Mouse (Mus musculus) lung, postnatal 0 days (tissue): ENCODE results near the gene Gm30083. TPM values are rescaled to one million over a fixed set of nuclear protein-coding genes. Genes with fewer than 3 reads are reported as not detected.

ENCODE experiments used
- ATAC-seq: fragments of 200-750 bp; cut with Nextera tagmentation; 2 replicates; pipeline ENCODE4 v1.8.0; 2017; ENCODE audit warnings: moderate library complexity
- DNase-seq: peaks from one replicate; pipeline ENCODE4 v3.0.0-alpha.2; 2016; ENCODE audit warnings: low spot score
- H3K27ac ChIP-seq: fragments of 300-500 bp; sonication (generic); 2 replicates; pipeline ENCODE4 v1.5.1; 2014; ENCODE audit warnings: antibody characterized with exemption, mild to moderate bottlenecking, low read length, mixed read lengths
- H3K27me3 ChIP-seq: fragments of 300-500 bp; sonication (generic); replicated peaks from 2 replicates; pipeline ENCODE4 v1.6.1; 2014; ENCODE audit warnings: low read length, mixed read lengths; ENCODE audit not compliant: insufficient read depth
- H3K36me3 ChIP-seq: fragments of 300-500 bp; sonication (generic); 2 replicates; pipeline ENCODE4 v1.6.1; 2014; ENCODE audit warnings: low read length, mixed read lengths; ENCODE audit not compliant: insufficient read depth
- H3K4me1 ChIP-seq: fragments of 300-500 bp; sonication (generic); 2 replicates; pipeline ENCODE4 v1.6.1; 2014; ENCODE audit warnings: antibody characterized with exemption, low read depth, low read length, mixed read lengths; ENCODE audit not compliant: insufficient read depth
- H3K4me2 ChIP-seq: fragments of 300-500 bp; sonication (generic); replicated peaks from 2 replicates; pipeline ENCODE4 v1.6.1; 2014; ENCODE audit warnings: low read depth, mild to moderate bottlenecking, low read length, moderate library complexity, mixed read lengths
- H3K4me3 ChIP-seq: fragments of 300-500 bp; sonication (generic); 2 replicates; pipeline ENCODE4 v1.5.1; 2014; ENCODE audit warnings: low read depth, low read length
- H3K9ac ChIP-seq: fragments of 300-500 bp; sonication (generic); replicated peaks from 2 replicates; pipeline ENCODE4 v1.6.1; 2014; ENCODE audit warnings: low read depth, mild to moderate bottlenecking
- H3K9me3 ChIP-seq: fragments of 300-500 bp; sonication (generic); 2 replicates; pipeline ENCODE4 v1.6.1; 2016; ENCODE audit warnings: low read length, mixed read lengths
- CTCF ChIP-seq: IDR thresholded peaks from 2 replicates; pipeline ENCODE4 v1.5.1; 2016; ENCODE audit warnings: antibody characterized with exemption, mild to moderate bottlenecking
- EP300 ChIP-seq: IDR thresholded peaks from 2 replicates; pipeline ENCODE4 v1.6.1; 2016; ENCODE audit warnings: antibody characterized with exemption, mild to moderate bottlenecking, control low read depth
- WGBS: fragments of 180-500 bp; shearing (Covaris S2); extraction: QIAGEN DNeasy Blood & Tissue Kit; methylation state at CpG from one replicate; pipeline ENCODE4 v1.1.7; 2014; 5-methylcytosine and 5-hydroxymethylcytosine counted together
- polyA plus RNA-seq: library from polyadenylated mRNA; unstranded; fragments of >200 nt; fragmentation: Nextera tagmentation; extraction: Ambion mirVana; gene quantifications from 2 replicates; pipeline ENCODE4 v1.2.1, GENCODE M21; 2015

Gm30083 gene
- not detected in 2 replicates for polyA plus RNA-seq

- Histone ChIP-seq H3K9ac (no peak within 1 kb of the TSS), H3K9me3 (no peaks in the 10 kb centered on the region), H3K36me3 (no peaks in the 10 kb centered on the region), H3K27me3 (no peaks in the 10 kb centered on the region), H3K27ac (no peak within 1 kb of the TSS), H3K4me1 (no peaks in the 10 kb centered on the region), H3K4me2 (no peak within 1 kb of the TSS), H3K4me3 (no peak within 1 kb of the TSS)
- DNase-seq, result no peak
- no peak for ATAC-seq
- WGBS, result 75% methylated on average over 3 of the region's 3 CpGs
- TF ChIP-seq EP300, result no peak
- no peak for TF ChIP-seq CTCF
Measured at GRCm38 (mm10) chr14:34015063-34015462, at the start of gene Gm30083. Gene Gm30083, minus strand, starts transcription at chr14:34015182.

- DNase-seq (no peak), ATAC-seq (no peak)
- no peak within 1 kb of the TSS for H3K4me2 ChIP-seq
- H3K27me3 ChIP-seq, result no peaks in the 10 kb centered on the region
- no peaks in the 10 kb centered on the region for H3K36me3 ChIP-seq
- H3K4me3 ChIP-seq, result no peak within 1 kb of the TSS
- no peak within 1 kb of the TSS for H3K27ac ChIP-seq
- no peaks in the 10 kb centered on the region for H3K9me3 ChIP-seq
- H3K9ac ChIP-seq, result no peak within 1 kb of the TSS
- WGBS, result 89% methylated on average over 6 of the region's 6 CpGs
- no peak for TF ChIP-seq CTCF
- no peak for TF ChIP-seq EP300
- no peaks in the 10 kb centered on the region for H3K4me1 ChIP-seq
Measured at GRCm38 (mm10) chr14:34052516-34052915, 37.5 kb upstream of the Gm30083 start, which contains the start of gene Antxrl. Gene Antxrl, plus strand, starts transcription at chr14:34052707.

- no peak for TF ChIP-seq EP300
- TF ChIP-seq CTCF, result no peak
Measured at GRCm38 (mm10) chr14:34050101-34050779, 35.3 kb upstream of the Gm30083 start.

GRCm38 (mm10) chr14:34043341-34043740 lies 28.4 kb upstream of the Gm30083 start:
- Histone ChIP-seq H3K4me1 (no peaks in the 10 kb centered on the region), H3K4me3 (no peak overlapping the region), H3K36me3 (no peaks in the 10 kb centered on the region), H3K9ac (no peak overlapping the region), H3K4me2 (no peak overlapping the region), H3K9me3 (no peaks in the 10 kb centered on the region), H3K27me3 (no peaks in the 10 kb centered on the region), H3K27ac (no peak overlapping the region)
- DNase-seq (no peak), ATAC-seq (no peak)
- 46% methylated on average over 3 of the region's 3 CpGs for WGBS
- TF ChIP-seq CTCF, result no peak
- TF ChIP-seq EP300, result no peak

More at GRCm38 (mm10) chr14:34050101-34050779, 35.3 kb upstream of the Gm30083 start:
- WGBS, result 62% methylated on average over 5 of the region's 5 CpGs
- ATAC-seq (no peak), DNase-seq (no peak)
- H3K27me3 ChIP-seq, result no peaks in the 10 kb centered on the region
- no peaks in the 10 kb centered on the region for H3K36me3 ChIP-seq
- H3K4me2 ChIP-seq, result no peak overlapping the region
- H3K4me3 ChIP-seq, result no peak overlapping the region
- H3K9ac ChIP-seq, result no peak overlapping the region
- no peak overlapping the region for H3K27ac ChIP-seq
- H3K9me3 ChIP-seq, result no peaks in the 10 kb centered on the region
- no peaks in the 10 kb centered on the region for H3K4me1 ChIP-seq

GRCm38 (mm10) chr14:34041241-34041640 lies 26.3 kb upstream of the Gm30083 start:
- H3K27me3 ChIP-seq, result no peaks in the 10 kb centered on the region
- no peak overlapping the region for H3K9ac ChIP-seq
- no peak for TF ChIP-seq CTCF
- TF ChIP-seq EP300, result no peak
- DNase-seq (no peak), ATAC-seq (no peak)
- no peak overlapping the region for H3K4me3 ChIP-seq
- no peak overlapping the region for H3K4me2 ChIP-seq
- H3K9me3 ChIP-seq, result no peaks in the 10 kb centered on the region
- H3K4me1 ChIP-seq, result no peaks in the 10 kb centered on the region
- no peak overlapping the region for H3K27ac ChIP-seq
- H3K36me3 ChIP-seq, result no peaks in the 10 kb centered on the region
- 72% methylated on average over 4 of the region's 4 CpGs for WGBS

- WGBS, result 76% methylated on average over 8 of the region's 8 CpGs
- TF ChIP-seq EP300 (no peak), CTCF (no peak)
- H3K9ac ChIP-seq, result no peak overlapping the region
- H3K4me3 ChIP-seq, result no peak overlapping the region
- no peaks in the 10 kb centered on the region for H3K4me1 ChIP-seq
- ATAC-seq (no peak), DNase-seq (no peak)
- H3K27ac ChIP-seq, result no peak overlapping the region
- H3K27me3 ChIP-seq, result no peaks in the 10 kb centered on the region
- no peak overlapping the region for H3K4me2 ChIP-seq
- H3K9me3 ChIP-seq, result no peaks in the 10 kb centered on the region
- H3K36me3 ChIP-seq, result no peaks in the 10 kb centered on the region
Measured at GRCm38 (mm10) chr14:34033841-34034610, 19.0 kb upstream of the Gm30083 start.
